9 mouse cellular contexts compared by ENCODE assay signal in genomic region chr17:86828500-86828899, GRCm38 (mm10).
"Had no signal": no experiment of that assay in that cellular context is flagged by ENCODE, and none has a peak within 500 bp of the region (broad histone marks: within the 10 kb centered on the region; RNA-seq: fewer than 3 reads in every experiment).

No protein-coding gene starts in this region.

- H3K9me3 ChIP-seq: limb, embryonic 12.5 days; neural tube, embryonic 12.5 days; stomach, embryonic 15.5 days had no signal

- H3K4me2 ChIP-seq: limb, embryonic 12.5 days; neural tube, embryonic 12.5 days; stomach, embryonic 15.5 days had no signal

- ATAC-seq: inflammation-experienced regulatory T-cells, adult 6 months; intestine, postnatal 0 days had no signal

- DNase-seq: kidney, adult 8-10 months; midbrain, embryonic 14.5 days; thymus, postnatal 25 days had no signal

- H3K4me1 ChIP-seq: neural tube, embryonic 12.5 days; stomach, embryonic 15.5 days had no signal

- H3K36me3 ChIP-seq: limb, embryonic 12.5 days; neural tube, embryonic 12.5 days; stomach, embryonic 15.5 days had no signal

- H3K4me3 ChIP-seq: left cerebral cortex, adult 2 months; limb, embryonic 12.5 days; neural tube, embryonic 12.5 days; stomach, embryonic 15.5 days had no signal

- H3K27ac ChIP-seq: left cerebral cortex, adult 2 months; limb, embryonic 12.5 days; neural tube, embryonic 12.5 days; stomach, embryonic 15.5 days had no signal

- H3K27me3 ChIP-seq: limb, embryonic 12.5 days; neural tube, embryonic 12.5 days; stomach, embryonic 15.5 days had no signal

- H3K9ac ChIP-seq: limb, embryonic 12.5 days; neural tube, embryonic 12.5 days; stomach, embryonic 15.5 days had no signal
